Mouse (Mus musculus) bone marrow, adult 2 months (tissue): ENCODE results near the gene Naa16.

Experiments used
- CTCF ChIP-seq: fragments of 200-500 bp; IDR thresholded peaks from 2 replicates; pipeline ENCODE4 v1.5.1; 2011; ENCODE audit warnings: low read length, control low read depth; ENCODE audit not compliant: control insufficient read depth, insufficient read depth
- POLR2A ChIP-seq: fragments of 200-500 bp; IDR thresholded peaks from 2 replicates; pipeline ENCODE4 v1.6.1; 2011; ENCODE audit warnings: low read depth, mild to moderate bottlenecking, control low read depth, low read length, borderline replicate concordance; ENCODE audit not compliant: control insufficient read depth

DNA sequence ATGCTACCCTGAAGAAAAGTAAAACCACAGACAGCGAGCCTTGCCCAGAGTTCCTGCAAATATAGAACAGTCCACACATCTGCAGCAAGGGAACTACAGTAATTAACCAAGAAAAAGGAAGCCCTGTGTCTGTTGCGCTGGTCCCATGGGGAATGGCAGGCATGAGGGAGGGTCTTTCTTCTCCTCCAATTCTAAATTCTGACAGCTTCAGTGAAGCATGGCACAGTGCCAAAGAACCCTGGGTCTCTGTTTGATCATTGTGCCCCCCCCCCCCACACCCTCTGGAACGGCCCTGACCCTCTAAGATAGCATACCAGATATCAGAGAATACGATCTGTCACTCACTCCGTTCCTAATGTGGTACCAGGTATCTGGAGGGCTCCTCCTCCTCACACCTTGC lies 93.7 kb downstream of the Naa16 start:
- TF ChIP-seq CTCF (no peak), POLR2A (no peak)
